Mouse (Mus musculus) embryo, embryonic 11 days (tissue): ENCODE results near the gene R3hdm4.

ENCODE experiments used
- DNase-seq: peaks from one replicate; pipeline ENCODE4 v3.0.0-alpha.2; 2015

R3hdm4 gene

GRCm38 (mm10) chr10:79940749-79941148 is 19.7 kb upstream of the R3hdm4 start:
- DNase-seq: no peak

GRCm38 (mm10) chr10:79937775-79938526 is 16.9 kb upstream of the R3hdm4 start:
- DNase-seq: no peak

- DNase-seq: no peak
Measured at GRCm38 (mm10) chr10:79936911-79937441, 16.0 kb upstream of the R3hdm4 start.

GRCm38 (mm10) chr10:79936284-79936910 is 15.4 kb upstream of the R3hdm4 start:
- no peak for DNase-seq

GRCm38 (mm10) chr10:79934794-79935569 is 14.0 kb upstream of the R3hdm4 start:
- DNase-seq: no peak

- DNase-seq: no peak
Measured at GRCm38 (mm10) chr10:79934272-79934721, 13.3 kb upstream of the R3hdm4 start.

GRCm38 (mm10) chr10:79933861-79934260 is 12.9 kb upstream of the R3hdm4 start:
- DNase-seq: no peak

GRCm38 (mm10) chr10:79933145-79933679 is 12.2 kb upstream of the R3hdm4 start:
- DNase-seq: no peak

GRCm38 (mm10) chr10:79932736-79933135 is 11.7 kb upstream of the R3hdm4 start:
- peak; percentile 82 for DNase-seq

GRCm38 (mm10) chr10:79931797-79932196 is 10.8 kb upstream of the R3hdm4 start:
- no peak for DNase-seq

- DNase-seq: no peak
Measured at GRCm38 (mm10) chr10:79930826-79931186, 9.8 kb upstream of the R3hdm4 start.

- DNase-seq: no peak
Measured at GRCm38 (mm10) chr10:79929967-79930825, 9.2 kb upstream of the R3hdm4 start.

- DNase-seq: no peak
Measured at GRCm38 (mm10) chr10:79928907-79929701, 8.1 kb upstream of the R3hdm4 start.

GRCm38 (mm10) chr10:79928030-79928694 is 7.2 kb upstream of the R3hdm4 start:
- peak; percentile 75 for DNase-seq

GRCm38 (mm10) chr10:79927324-79928029 is 6.5 kb upstream of the R3hdm4 start:
- DNase-seq: peak; percentile 80

GRCm38 (mm10) chr10:79926491-79927323 is 5.7 kb upstream of the R3hdm4 start, which contains the start of gene Arid3a:
TSS of gene Arid3a (plus strand) at chr10:79927043.
- peak; percentile 97 for DNase-seq

GRCm38 (mm10) chr10:79925785-79926490 is 4.9 kb upstream of the R3hdm4 start:
- DNase-seq: no peak
